Mouse (Mus musculus) embryonic facial prominence, embryonic 15.5 days (tissue): ENCODE data around the gene Sele. TPM values are rescaled to one million over a fixed set of nuclear protein-coding genes. Genes with fewer than 3 reads are reported as not detected.

Experiments
- ATAC-seq: fragments of 200-750 bp; cut with Nextera tagmentation; 2 replicates; pipeline ENCODE4 v1.8.0; 2017; ENCODE audit warnings: low read depth, moderate TSS enrichment; ENCODE audit not compliant: insufficient number of reproducible peaks, low FRiP score, low TSS enrichment
- H3K27ac ChIP-seq: fragments of 300-500 bp; sonication (generic); replicated peaks from 2 replicates; pipeline ENCODE4 v1.5.1; 2015; ENCODE audit warnings: mild to moderate bottlenecking, inconsistent platforms
- H3K27me3 ChIP-seq: fragments of 300-500 bp; sonication (generic); 2 replicates; pipeline ENCODE4 v1.6.1; 2015; ENCODE audit warnings: inconsistent platforms
- H3K36me3 ChIP-seq: fragments of 300-500 bp; sonication (generic); 2 replicates; pipeline ENCODE4 v1.6.1; 2015; ENCODE audit warnings: mild to moderate bottlenecking, inconsistent platforms
- H3K4me1 ChIP-seq: fragments of 300-500 bp; sonication (generic); 2 replicates; pipeline ENCODE4 v1.6.1; 2015; ENCODE audit warnings: inconsistent platforms
- H3K4me2 ChIP-seq: fragments of 300-500 bp; sonication (generic); replicated peaks from 2 replicates; pipeline ENCODE4 v1.6.1; 2015; ENCODE audit warnings: mild to moderate bottlenecking, inconsistent platforms
- H3K4me3 ChIP-seq: fragments of 300-500 bp; sonication (generic); replicated peaks from 2 replicates; pipeline ENCODE4 v1.5.1; 2015; ENCODE audit warnings: mild to moderate bottlenecking, inconsistent platforms
- H3K9ac ChIP-seq: fragments of 300-500 bp; sonication (generic); 2 replicates; pipeline ENCODE4 v1.6.1; 2015; ENCODE audit warnings: inconsistent platforms
- H3K9me3 ChIP-seq: fragments of 300-500 bp; sonication (generic); replicated peaks from 2 replicates; pipeline ENCODE4 v1.6.1; 2016; ENCODE audit warnings: inconsistent platforms
- WGBS: fragments of 180-500 bp; shearing (Covaris S2); methylation state at CpG from one replicate; pipeline ENCODE4 v1.1.7; 2015; 5-methylcytosine and 5-hydroxymethylcytosine counted together
- polyA plus RNA-seq: library from polyadenylated mRNA; unstranded; fragments of >200 nt; fragmentation: Nextera tagmentation; extraction: Ambion mirVana; gene quantifications from 2 replicates; pipeline ENCODE4 v1.2.1, GENCODE M21; 2015

The Sele gene
- polyA plus RNA-seq, 1 experiment from 2014 or later = 0.17 TPM

DNA sequence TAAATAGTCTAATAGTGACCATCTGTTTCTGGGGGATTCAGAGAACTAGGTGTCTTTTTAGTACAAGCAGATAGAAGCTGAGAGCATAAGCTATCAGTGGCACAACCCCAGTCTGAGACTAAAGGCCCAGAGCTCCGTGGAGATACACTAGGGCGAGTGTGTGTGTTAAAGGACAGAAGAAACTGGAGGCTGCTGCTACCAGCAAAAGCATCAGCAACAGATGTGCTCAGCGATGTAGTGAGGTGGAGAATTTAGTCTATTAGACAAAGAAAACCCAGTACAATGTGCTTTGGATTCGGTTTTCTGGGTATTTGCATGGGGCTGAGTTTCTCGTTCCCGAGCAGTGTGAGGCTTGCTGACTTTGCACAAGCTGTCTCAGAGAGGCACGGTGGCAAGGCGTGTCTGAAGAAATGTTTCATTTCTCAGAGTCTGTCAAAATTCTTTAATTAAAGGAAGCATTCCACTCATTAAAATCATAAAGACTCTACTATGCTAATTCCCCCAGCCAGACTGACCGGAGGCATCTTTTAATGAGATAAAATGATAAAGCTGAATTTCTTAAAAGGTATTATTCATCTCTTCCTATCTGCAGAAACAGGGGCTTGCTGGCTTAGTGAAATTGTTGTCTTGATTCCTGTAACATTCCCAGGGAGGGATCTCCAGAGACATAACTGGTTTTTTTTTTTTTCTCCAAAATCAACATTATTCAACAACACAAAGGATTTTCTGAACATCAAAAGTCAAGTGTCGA, 7.5 kb upstream of the Sele start:
- no peak overlapping the region for H3K4me3 ChIP-seq
- H3K36me3 ChIP-seq = no peaks in the 10 kb centered on the region
- 62% methylated on average over 10 of the region's 10 CpGs for WGBS
- no peak for ATAC-seq
- no peaks in the 10 kb centered on the region for H3K27me3 ChIP-seq
- H3K4me2 ChIP-seq = no peak overlapping the region
- no peak overlapping the region for H3K9ac ChIP-seq
- H3K4me1 ChIP-seq = no peaks in the 10 kb centered on the region
- no peaks in the 10 kb centered on the region for H3K9me3 ChIP-seq
- H3K27ac ChIP-seq = no peak overlapping the region

DNA sequence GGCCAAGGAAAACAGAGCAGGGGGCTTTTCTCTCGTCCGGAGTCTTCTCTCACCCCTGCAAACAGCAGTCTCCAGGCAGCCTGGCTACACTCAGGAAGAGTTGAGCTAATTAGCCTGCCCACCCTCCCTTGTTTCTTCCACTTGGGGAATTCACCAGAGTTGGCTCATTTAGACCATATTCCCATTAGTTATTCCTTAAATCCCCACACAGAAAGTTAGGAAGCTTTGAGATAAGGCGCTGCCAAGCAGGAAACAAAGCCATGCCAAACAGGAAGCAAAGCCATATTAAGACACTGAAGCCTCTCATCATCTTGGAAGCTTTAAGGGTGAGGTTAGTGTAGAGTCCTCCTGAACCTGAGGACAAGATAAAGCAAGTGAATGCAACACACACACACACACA, 4.5 kb upstream of the Sele start:
- H3K9ac ChIP-seq = no peak overlapping the region
- no peaks in the 10 kb centered on the region for H3K27me3 ChIP-seq
- no peaks in the 10 kb centered on the region for H3K36me3 ChIP-seq
- no peaks in the 10 kb centered on the region for H3K4me1 ChIP-seq
- no peaks in the 10 kb centered on the region for H3K9me3 ChIP-seq
- no peak overlapping the region for H3K4me3 ChIP-seq
- WGBS = 66% methylated on average over 3 of the region's 3 CpGs
- H3K27ac ChIP-seq = no peak overlapping the region
- ATAC-seq = no peak
- H3K4me2 ChIP-seq = no peak overlapping the region

DNA sequence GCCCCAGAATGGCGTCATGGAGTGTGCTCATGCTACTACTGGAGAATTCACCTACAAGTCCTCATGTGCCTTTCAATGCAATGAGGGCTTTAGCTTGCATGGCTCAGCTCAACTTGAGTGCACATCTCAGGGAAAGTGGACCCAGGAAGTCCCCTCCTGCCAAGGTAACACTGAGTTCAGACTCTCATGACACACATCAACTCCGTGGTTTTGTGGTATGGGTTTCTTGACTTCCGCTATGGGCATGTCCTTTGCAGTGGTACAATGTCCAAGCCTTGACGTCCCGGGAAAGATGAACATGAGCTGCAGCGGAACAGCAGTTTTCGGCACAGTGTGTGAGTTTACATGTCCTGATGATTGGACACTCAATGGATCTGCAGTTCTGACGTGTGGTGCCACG, 5.5 kb downstream of the Sele start:
- 93% methylated on average over 9 of the region's 9 CpGs for WGBS
- no peak for ATAC-seq
- no peak overlapping the region for H3K27ac ChIP-seq

DNA sequence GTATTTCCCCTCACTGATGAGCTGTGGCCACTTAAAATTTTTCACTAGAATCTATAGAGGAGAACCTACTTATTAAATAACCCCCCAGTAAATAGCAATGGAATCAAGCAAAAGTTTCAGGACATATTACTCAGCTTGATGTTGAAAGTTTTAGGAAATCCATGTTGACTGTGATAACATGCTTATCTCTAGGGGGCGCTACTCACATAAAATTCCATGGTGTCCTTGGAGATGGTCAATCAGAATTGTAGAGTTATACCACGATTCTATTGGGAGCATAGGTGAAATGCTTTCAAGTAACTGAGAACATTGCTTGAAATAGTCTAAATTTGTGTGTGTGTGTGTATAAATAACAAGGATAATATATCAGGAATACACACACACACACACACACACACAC, 6.8 kb downstream of the Sele start:
- 30% methylated on average over 2 of the region's 2 CpGs for WGBS
- Histone ChIP-seq H3K36me3 (no peaks in the 10 kb centered on the region), H3K4me2 (no peak overlapping the region), H3K9ac (no peak overlapping the region), H3K4me3 (no peak overlapping the region), H3K4me1 (no peaks in the 10 kb centered on the region), H3K27me3 (no peaks in the 10 kb centered on the region), H3K9me3 (no peaks in the 10 kb centered on the region), H3K27ac (no peak overlapping the region)
- ATAC-seq = no peak

More for the DNA sequence above, 5.5 kb downstream of the Sele start:
- Histone ChIP-seq H3K4me2 (no peak overlapping the region), H3K4me1 (no peaks in the 10 kb centered on the region), H3K4me3 (no peak overlapping the region), H3K27me3 (no peaks in the 10 kb centered on the region), H3K36me3 (no peaks in the 10 kb centered on the region), H3K9me3 (no peaks in the 10 kb centered on the region), H3K9ac (no peak overlapping the region)

DNA sequence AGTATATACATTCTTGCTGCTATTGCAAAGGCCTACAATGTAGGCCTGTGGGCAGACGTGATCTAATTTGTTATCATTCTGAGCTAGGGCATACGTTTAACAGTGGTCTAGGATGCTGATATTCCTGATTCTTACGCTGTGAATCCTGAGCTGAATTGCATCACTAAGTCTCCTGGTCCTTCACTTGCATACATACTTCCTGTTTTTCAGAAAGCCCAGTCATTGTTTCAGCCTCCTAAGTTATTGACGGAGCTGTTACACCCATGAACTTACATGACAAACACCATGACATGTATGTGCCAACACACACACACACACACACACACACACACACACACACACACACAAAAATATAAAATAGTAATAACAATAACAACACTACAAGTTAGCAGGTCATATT, 12.0 kb downstream of the Sele start:
- Histone ChIP-seq H3K27ac (no peak overlapping the region), H3K4me3 (no peak overlapping the region), H3K4me2 (no peak overlapping the region), H3K4me1 (no peaks in the 10 kb centered on the region), H3K9ac (no peak overlapping the region), H3K36me3 (no peaks in the 10 kb centered on the region), H3K9me3 (no peaks in the 10 kb centered on the region), H3K27me3 (no peaks in the 10 kb centered on the region)
- 92% methylated on average over 4 of the region's 4 CpGs for WGBS
- no peak for ATAC-seq

DNA sequence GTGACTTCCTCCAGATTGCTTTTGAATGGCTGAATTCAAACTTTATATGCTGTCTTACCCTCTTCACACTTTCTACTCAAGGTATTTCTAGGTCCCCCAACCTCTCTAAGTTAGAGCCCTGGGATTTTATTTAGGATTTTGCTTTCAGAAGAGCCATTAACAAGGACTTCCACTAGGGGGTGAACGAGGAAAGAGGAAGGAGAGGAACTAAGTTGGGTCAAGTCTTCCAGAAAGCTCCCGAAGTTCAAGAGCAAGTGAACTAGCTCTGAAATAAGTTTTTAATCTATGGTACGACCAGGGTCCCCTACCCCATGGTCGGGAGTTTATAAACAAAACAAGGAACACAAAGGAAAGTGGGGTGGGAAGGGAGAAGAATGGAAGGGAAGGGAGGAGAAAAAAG, 13.2 kb downstream of the Sele start:
- no peak overlapping the region for H3K9ac ChIP-seq

DNA sequence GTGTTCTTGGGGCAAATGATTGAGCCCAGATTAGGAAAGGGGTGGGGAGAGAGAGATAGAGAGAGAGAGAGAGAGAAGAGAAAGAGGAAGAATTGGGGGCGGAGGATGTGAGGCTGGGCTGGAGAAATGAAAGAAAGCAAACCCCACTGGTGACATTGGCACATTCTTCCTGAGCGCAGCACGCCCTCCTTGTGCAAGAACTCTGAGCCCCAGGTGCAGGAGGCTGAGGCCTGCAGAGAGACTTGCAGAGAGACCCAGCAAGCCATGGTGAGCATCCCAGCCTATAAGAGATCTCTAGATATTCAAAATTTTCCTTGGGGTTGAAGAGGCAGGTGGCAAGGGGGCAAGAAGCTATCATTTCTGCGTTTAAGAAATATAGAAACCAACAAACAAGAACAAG, 13.9 kb downstream of the Sele start, which contains the start of gene Sell:
Gene Sell (plus strand): TSS at position 58 of the 400 bp plus-strand sequence.
- Histone ChIP-seq H3K36me3 (no peaks in the 10 kb centered on the region), H3K4me1 (no peaks in the 10 kb centered on the region), H3K27ac (no peak within 1 kb of the TSS), H3K4me2 (no peak within 1 kb of the TSS), H3K27me3 (no peaks in the 10 kb centered on the region), H3K9ac (no peak within 1 kb of the TSS), H3K4me3 (no peak within 1 kb of the TSS), H3K9me3 (no peaks in the 10 kb centered on the region)
- WGBS = 89% methylated on average over 4 of the region's 4 CpGs
- ATAC-seq = no peak

More for the DNA sequence above, 13.2 kb downstream of the Sele start:
- H3K4me1 ChIP-seq = no peaks in the 10 kb centered on the region
- no peak overlapping the region for H3K27ac ChIP-seq
- H3K9me3 ChIP-seq = no peaks in the 10 kb centered on the region
- no peak for ATAC-seq
- H3K4me3 ChIP-seq = no peak overlapping the region
- H3K27me3 ChIP-seq = no peaks in the 10 kb centered on the region
- no peaks in the 10 kb centered on the region for H3K36me3 ChIP-seq
- WGBS = 45% methylated on average over 4 of the region's 4 CpGs
- H3K4me2 ChIP-seq = no peak overlapping the region

DNA sequence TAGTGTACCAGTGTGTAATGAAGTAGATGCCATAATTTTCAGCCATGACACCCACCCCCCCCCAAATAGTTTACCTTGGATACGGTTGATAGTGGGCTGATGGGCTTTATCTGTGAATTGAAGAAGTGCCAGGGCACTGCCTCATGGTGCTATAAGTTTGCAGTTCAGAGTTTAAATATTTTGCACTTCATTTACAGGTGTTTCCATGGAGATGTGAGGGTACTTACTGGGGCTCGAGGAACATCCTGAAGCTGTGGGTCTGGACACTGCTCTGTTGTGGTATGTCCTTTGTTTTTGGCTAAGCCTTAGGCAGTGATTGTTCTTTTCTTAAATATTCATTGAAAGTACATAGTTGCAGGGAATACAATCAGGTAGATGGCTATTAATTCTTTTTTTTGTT, 14.8 kb downstream of the Sele start:
- H3K27me3 ChIP-seq = no peaks in the 10 kb centered on the region
- no peak overlapping the region for H3K9ac ChIP-seq
- H3K4me2 ChIP-seq = no peak overlapping the region
- H3K9me3 ChIP-seq = no peaks in the 10 kb centered on the region
- no peak overlapping the region for H3K27ac ChIP-seq
- no peaks in the 10 kb centered on the region for H3K4me1 ChIP-seq
- ATAC-seq = no peak
- H3K36me3 ChIP-seq = no peaks in the 10 kb centered on the region
- H3K4me3 ChIP-seq = no peak overlapping the region
- WGBS = 46% methylated on average over 2 of the region's 2 CpGs

DNA sequence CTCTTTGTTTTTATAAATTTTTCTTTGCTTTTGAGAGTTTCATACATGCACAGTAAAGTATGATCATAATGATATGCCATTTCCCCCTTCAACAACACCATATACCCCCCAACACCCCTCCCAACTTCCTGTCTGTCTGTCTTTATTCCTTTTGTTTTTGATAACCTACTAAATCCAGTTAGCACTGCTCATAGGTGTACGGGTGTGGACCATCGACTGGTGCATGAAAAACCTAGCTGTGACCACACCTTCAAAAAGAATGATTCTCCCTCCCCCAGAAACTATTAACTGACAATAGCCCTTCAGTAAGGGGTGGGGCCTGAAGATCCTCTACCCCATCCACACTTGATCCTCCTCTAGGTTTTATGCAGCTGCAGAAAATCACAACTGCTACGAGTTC, 15.7 kb downstream of the Sele start:
- Histone ChIP-seq H3K27ac (no peak overlapping the region), H3K4me2 (no peak overlapping the region), H3K9me3 (no peaks in the 10 kb centered on the region), H3K36me3 (no peaks in the 10 kb centered on the region), H3K9ac (no peak overlapping the region), H3K4me1 (no peaks in the 10 kb centered on the region), H3K27me3 (no peaks in the 10 kb centered on the region), H3K4me3 (no peak overlapping the region)
- WGBS = 47% methylated on average over 3 of the region's 3 CpGs
- no peak for ATAC-seq

DNA sequence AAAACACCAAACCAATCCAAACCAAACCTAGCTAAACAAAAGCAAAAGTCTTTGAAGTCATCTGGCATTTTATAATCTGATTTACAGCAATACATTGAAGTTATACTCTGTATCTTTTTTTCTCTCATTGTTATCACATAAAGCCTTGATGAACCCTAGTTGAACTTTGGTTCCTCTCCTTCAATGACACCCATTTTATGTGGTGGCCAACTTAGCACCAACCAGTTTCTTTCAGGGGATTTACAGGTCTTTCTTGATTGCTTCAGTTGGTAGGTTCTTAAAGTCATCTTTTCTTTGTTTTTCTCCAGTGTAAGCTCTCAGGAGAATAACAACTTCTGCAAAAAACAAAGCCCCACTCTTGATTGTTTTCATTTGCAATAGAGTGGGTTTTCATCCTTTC, 21.2 kb downstream of the Sele start:
- no peaks in the 10 kb centered on the region for H3K36me3 ChIP-seq
- H3K9me3 ChIP-seq = no peaks in the 10 kb centered on the region
- H3K27ac ChIP-seq = no peak overlapping the region
- no peak for ATAC-seq
- no peaks in the 10 kb centered on the region for H3K4me1 ChIP-seq
- H3K4me3 ChIP-seq = no peak overlapping the region
- H3K27me3 ChIP-seq = no peaks in the 10 kb centered on the region
- no peak overlapping the region for H3K9ac ChIP-seq
- H3K4me2 ChIP-seq = no peak overlapping the region

DNA sequence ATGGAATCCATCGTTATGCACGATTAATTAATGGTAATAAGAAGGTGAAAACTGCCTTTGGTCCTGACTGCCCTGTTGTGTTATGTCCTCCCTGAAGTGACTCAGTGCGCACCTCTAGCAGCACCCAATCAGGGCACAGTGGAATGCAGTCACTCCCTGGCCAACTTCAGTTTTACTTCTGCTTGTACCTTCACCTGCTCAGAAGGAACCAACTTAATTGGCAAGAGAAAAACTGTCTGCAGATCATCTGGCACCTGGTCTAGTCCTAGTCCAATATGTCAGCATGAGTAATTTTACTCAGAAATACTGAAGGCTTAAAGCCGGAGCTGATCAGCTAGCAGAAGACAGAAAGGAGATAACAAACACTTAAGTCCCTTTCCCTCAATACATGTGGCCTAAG, 22.4 kb downstream of the Sele start:
- no peak overlapping the region for H3K4me3 ChIP-seq
- H3K4me2 ChIP-seq = no peak overlapping the region
- H3K9me3 ChIP-seq = no peaks in the 10 kb centered on the region
- no peak overlapping the region for H3K9ac ChIP-seq
- 89% methylated on average over 4 of the region's 4 CpGs for WGBS
- H3K4me1 ChIP-seq = no peaks in the 10 kb centered on the region
- H3K36me3 ChIP-seq = no peaks in the 10 kb centered on the region
- no peaks in the 10 kb centered on the region for H3K27me3 ChIP-seq
- ATAC-seq = no peak
- no peak overlapping the region for H3K27ac ChIP-seq

DNA sequence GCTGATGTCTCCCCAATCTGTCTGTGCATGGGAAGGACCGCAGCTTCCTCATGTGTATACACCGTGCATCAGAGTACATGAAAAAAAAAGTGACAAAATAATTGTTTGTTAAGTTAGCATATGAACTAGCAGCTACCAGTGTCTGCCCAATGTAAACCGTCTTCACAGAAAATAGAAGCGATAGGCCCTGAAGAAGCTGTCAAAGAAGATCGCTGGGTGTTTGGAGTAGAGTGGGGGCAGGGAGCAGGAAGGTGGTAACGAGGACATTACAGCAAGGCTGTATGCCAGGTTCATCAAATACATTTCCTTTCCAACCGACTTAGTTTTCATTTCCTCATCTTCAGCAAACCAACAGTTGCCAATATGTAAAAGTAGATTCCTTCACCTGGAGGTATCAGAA, 23.1 kb downstream of the Sele start:
- Histone ChIP-seq H3K4me1 (no peaks in the 10 kb centered on the region), H3K27me3 (no peaks in the 10 kb centered on the region), H3K9me3 (no peaks in the 10 kb centered on the region), H3K4me2 (no peak overlapping the region), H3K36me3 (no peaks in the 10 kb centered on the region), H3K4me3 (no peak overlapping the region), H3K27ac (no peak overlapping the region), H3K9ac (no peak overlapping the region)
- no peak for ATAC-seq
- 84% methylated on average over 7 of the region's 7 CpGs for WGBS
